Mouse (Mus musculus) erythroblast, embryonic 14.5 days (primary cell): ENCODE results near the gene BC067074. TPM values are rescaled to one million over a fixed set of nuclear protein-coding genes. Genes with fewer than 3 reads are reported as not detected.

ENCODE experiments used
- H3K27me3 ChIP-seq: 2 replicates; pipeline ENCODE4 v1.6.1; 2012; ENCODE audit warnings: inconsistent platforms; ENCODE audit not compliant: control insufficient read depth
- H3K36me3 ChIP-seq: 2 replicates; pipeline ENCODE4 v1.6.1; 2012; ENCODE audit warnings: mild to moderate bottlenecking, inconsistent platforms; ENCODE audit not compliant: control insufficient read depth
- H3K4me1 ChIP-seq: 2 replicates; pipeline ENCODE4 v1.6.1; 2012; ENCODE audit warnings: inconsistent platforms; ENCODE audit not compliant: control insufficient read depth
- H3K4me3 ChIP-seq: replicated peaks from 2 replicates; pipeline ENCODE3; 2012; ENCODE audit warnings: moderate library complexity, mild to moderate bottlenecking, inconsistent platforms
- H3K9me3 ChIP-seq: 2 replicates; pipeline ENCODE4 v1.6.1; 2012; ENCODE audit warnings: low read length, inconsistent platforms, mixed read lengths; ENCODE audit not compliant: control insufficient read depth
- GATA1 ChIP-seq: IDR thresholded peaks from 2 replicates; pipeline ENCODE4 v1.6.1; 2012; ENCODE audit warnings: low read length, inconsistent platforms, mixed read lengths
- TAL1 ChIP-seq: IDR thresholded peaks from 3 replicates; pipeline ENCODE4 v1.6.1; 2012; ENCODE audit warnings: low read length, inconsistent platforms, mixed read lengths
- polyA plus RNA-seq: library from polyadenylated mRNA; stranded (reverse); fragments of >175 nt; gene quantifications from 2 replicates; pipeline ENCODE4 v1.2.3, GENCODE M21; 2012

BC067074 gene
- polyA plus RNA-seq, 1 experiment = not detected

DNA sequence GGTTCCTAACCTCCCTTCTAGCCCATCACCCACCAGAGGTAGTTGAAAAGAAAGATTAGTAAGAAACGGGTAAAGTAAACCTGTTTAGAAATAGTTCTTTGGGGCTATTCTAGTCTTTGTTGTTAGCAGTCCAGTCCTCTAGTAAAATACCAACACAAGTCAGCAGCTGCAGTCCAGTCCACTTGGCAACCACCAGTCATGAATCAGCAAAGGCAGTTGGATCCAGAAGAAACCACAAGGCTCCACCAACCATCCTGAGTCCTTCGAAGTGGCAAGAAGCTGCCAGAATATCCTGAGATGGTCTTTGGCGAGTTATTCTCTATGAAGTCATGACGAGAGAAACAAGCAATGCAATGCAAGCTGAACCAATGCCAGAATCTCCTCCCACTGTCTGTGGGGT, 124.0 kb downstream of the BC067074 start:
- TF ChIP-seq GATA1 (no peak), TAL1 (no peak)

DNA sequence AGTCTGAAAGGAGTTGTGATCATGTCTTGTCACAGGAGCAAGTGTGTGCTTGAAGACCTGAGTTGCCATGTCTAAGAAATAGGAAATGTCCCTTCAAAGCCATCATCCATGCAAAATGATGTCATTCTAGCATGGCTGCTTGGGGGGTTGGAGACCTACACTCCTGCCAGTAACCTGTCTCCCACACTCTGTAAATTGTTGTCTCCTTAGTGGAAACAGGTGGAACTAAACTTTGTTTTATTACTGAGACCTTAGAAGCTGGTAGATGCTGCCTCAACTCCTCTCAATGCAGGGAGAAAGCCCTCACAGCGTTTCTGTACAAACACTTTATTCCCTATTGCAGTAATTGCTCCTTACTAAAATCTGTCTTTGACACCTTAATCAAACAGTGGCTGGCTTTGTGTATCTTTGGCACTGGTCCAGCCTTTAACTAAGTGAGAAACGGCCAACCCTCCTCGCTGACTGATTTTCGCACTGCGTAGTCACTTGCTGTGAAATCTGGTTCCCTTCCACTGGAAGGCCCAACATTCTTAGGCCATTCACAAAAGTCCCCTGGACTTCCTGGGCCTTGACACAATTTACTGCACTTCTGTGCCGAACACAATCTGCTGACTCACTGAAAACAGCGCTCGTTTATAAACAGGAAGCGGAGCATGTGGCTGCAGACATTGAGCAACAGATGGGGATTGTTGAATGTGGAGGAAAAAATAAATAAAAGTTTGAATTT, 125.0 kb downstream of the BC067074 start:
- no peaks in the 10 kb centered on the region for H3K9me3 ChIP-seq
- H3K4me1 ChIP-seq = no peaks in the 10 kb centered on the region
- H3K4me3 ChIP-seq = no peak overlapping the region
- no peak for TF ChIP-seq TAL1
- TF ChIP-seq GATA1 = no peak
- no peaks in the 10 kb centered on the region for H3K27me3 ChIP-seq
- H3K36me3 ChIP-seq = no peaks in the 10 kb centered on the region

More for the DNA sequence above, 124.0 kb downstream of the BC067074 start:
- H3K4me3 ChIP-seq = no peak overlapping the region
- no peaks in the 10 kb centered on the region for H3K9me3 ChIP-seq
- no peaks in the 10 kb centered on the region for H3K36me3 ChIP-seq
- no peaks in the 10 kb centered on the region for H3K27me3 ChIP-seq
- no peaks in the 10 kb centered on the region for H3K4me1 ChIP-seq

DNA sequence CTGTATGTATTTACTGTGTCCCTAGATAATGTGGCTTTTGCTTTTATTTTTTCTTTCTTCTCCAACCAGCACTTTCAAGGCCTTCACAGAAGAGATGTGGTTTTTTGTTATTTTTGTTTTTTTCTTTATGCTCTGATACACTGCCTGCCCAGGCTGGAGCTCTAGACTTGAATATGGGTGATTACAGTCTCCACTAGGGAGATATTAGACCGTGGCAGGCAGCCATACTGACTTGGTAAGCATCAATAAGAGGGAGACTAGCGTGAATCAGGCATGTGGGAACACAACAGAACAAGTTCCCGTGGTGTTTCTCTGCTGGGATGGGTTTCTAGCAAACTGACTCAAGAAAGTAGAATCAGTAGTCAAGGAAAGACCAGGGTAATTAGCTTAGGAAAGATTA, 125.7 kb downstream of the BC067074 start:
- H3K9me3 ChIP-seq = no peaks in the 10 kb centered on the region
- H3K4me1 ChIP-seq = no peaks in the 10 kb centered on the region
- TF ChIP-seq GATA1 (no peak), TAL1 (no peak)
- no peak overlapping the region for H3K4me3 ChIP-seq
- H3K36me3 ChIP-seq = no peaks in the 10 kb centered on the region
- H3K27me3 ChIP-seq = no peaks in the 10 kb centered on the region

DNA sequence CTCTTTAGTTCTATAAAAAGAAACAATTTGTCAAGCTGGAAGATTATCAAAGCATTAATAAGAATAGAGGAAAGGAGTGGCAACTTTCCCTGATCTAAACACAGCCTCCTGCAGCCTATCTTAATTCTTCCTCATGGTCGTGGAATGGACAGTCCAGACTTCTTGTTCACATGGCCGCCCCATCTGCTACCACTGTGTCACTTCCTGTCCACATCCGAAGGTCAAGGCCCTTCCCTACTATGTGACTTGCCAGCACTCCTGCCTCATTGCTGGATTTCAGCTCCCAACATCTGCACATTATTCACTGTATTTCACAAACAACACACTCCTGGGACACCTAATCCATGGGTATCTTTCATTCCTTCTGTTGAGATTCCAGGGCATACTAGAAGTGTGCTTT, 128.5 kb downstream of the BC067074 start:
- Histone ChIP-seq H3K4me1 (no peaks in the 10 kb centered on the region), H3K4me3 (no peak overlapping the region), H3K36me3 (no peaks in the 10 kb centered on the region), H3K27me3 (no peaks in the 10 kb centered on the region), H3K9me3 (no peaks in the 10 kb centered on the region)
- TF ChIP-seq TAL1 = no peak
- TF ChIP-seq GATA1 = no peak

DNA sequence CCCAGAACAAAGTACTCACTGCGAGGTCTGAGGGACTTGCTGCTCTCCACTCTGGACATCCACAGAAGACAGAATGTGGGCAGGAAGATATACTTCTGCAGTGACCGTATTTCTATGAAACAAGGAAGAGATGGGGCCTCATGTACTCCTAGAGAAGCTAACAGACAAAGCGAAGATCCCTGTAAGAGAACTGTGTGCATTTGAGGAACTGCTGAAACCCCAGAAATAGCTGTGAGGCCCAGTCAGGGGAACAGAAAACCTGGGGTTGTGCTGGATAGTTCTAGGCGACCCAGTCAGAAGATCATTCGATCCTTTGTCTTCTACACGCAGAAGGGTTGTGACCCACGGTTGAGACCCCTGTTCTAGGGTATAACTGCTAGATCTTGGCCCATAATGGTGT, 130.9 kb downstream of the BC067074 start:
- H3K4me3 ChIP-seq = no peak overlapping the region
- no peaks in the 10 kb centered on the region for H3K9me3 ChIP-seq
- H3K27me3 ChIP-seq = no peaks in the 10 kb centered on the region
- no peak for TF ChIP-seq GATA1
- TF ChIP-seq TAL1 = no peak
- no peaks in the 10 kb centered on the region for H3K4me1 ChIP-seq
- no peaks in the 10 kb centered on the region for H3K36me3 ChIP-seq

DNA sequence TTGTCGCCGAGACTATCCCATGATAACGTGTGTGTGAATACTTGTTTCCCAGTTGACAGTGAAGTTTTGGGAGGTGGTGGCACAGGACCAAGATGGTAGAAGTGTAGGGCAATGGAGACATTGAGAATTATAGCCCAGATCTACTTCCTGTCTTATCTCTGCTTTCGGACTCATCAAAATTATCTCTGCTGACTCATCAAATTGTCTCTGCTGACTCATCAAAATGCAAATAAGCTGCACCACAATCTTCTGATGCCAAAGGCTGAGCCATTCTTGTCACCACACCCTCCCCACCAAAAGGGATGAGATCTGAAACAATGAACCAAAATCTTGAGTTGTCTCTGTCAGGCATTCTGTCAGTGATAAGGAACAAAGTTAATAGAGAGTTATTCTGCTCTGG, 132.9 kb downstream of the BC067074 start:
- no peaks in the 10 kb centered on the region for H3K36me3 ChIP-seq
- H3K4me3 ChIP-seq = no peak overlapping the region
- TF ChIP-seq GATA1 (no peak), TAL1 (no peak)
- no peaks in the 10 kb centered on the region for H3K4me1 ChIP-seq
- H3K9me3 ChIP-seq = no peaks in the 10 kb centered on the region
- no peaks in the 10 kb centered on the region for H3K27me3 ChIP-seq

Other genes starting within 250 kb of the BC067074 start
- not detected in 2 replicates for gene Gpx8, start 246.7 kb upstream of the BC067074 start, polyA plus RNA-seq
- gene Gzma, start 192.2 kb upstream of the BC067074 start, polyA plus RNA-seq = not detected in 2 replicates
- 0.02 TPM in 1 of 2 replicates, not detected in the other for gene Esm1, start 83.5 kb upstream of the BC067074 start, polyA plus RNA-seq
- gene Gzmk, start 67.3 kb upstream of the BC067074 start, polyA plus RNA-seq = not detected in 2 replicates